Mouse (Mus musculus) small intestine, adult 2 months (tissue): ENCODE measurements around the gene Gm10190.

Source experiments
- CTCF ChIP-seq: fragments of 200-500 bp; IDR thresholded peaks from 2 replicates; pipeline ENCODE4 v1.5.1; 2012; ENCODE audit warnings: low read depth, mild to moderate bottlenecking, control low read depth, inconsistent platforms, low read length, moderate library complexity, mixed read lengths; ENCODE audit not compliant: insufficient replicate concordance, insufficient read length; ENCODE audit errors: extremely low read depth
- POLR2A ChIP-seq: fragments of 200-500 bp; IDR thresholded peaks from 2 replicates; pipeline ENCODE4 v1.6.1; 2012; ENCODE audit warnings: low read depth, mild to moderate bottlenecking, control low read depth, inconsistent platforms, low read length, moderate library complexity

- no peak for TF ChIP-seq CTCF
- no peak for TF ChIP-seq POLR2A
Observed at GRCm38 (mm10) chr17:80360245-80360644, 13.1 kb downstream of the Gm10190 start.
